Mouse (Mus musculus) neural tube, embryonic 13.5 days (tissue): ENCODE data around the gene H2al1d. TPM values are rescaled to one million over a fixed set of nuclear protein-coding genes. Genes with fewer than 3 reads are reported as not detected.
"Not testable (repeated sequence)": the region's sequence is repeated elsewhere in the genome, so short reads cannot be mapped to it uniquely, and the experiment has no call there.

Source experiments
- ATAC-seq: fragments of 200-750 bp; cut with Nextera tagmentation; 2 replicates; pipeline ENCODE4 v1.8.0; 2017; ENCODE audit warnings: low read depth, mild to moderate bottlenecking, moderate TSS enrichment, moderate library complexity
- H3K27ac ChIP-seq: fragments of 300-500 bp; sonication (generic); replicated peaks from 2 replicates; pipeline ENCODE4 v1.5.1; 2015; ENCODE audit warnings: moderate library complexity, mild to moderate bottlenecking, inconsistent platforms
- H3K27me3 ChIP-seq: fragments of 300-500 bp; sonication (generic); 2 replicates; pipeline ENCODE4 v1.6.1; 2015; ENCODE audit warnings: mild to moderate bottlenecking, inconsistent platforms
- H3K36me3 ChIP-seq: fragments of 300-500 bp; sonication (generic); 2 replicates; pipeline ENCODE4 v1.6.1; 2015; ENCODE audit warnings: mild to moderate bottlenecking, inconsistent platforms
- H3K4me1 ChIP-seq: fragments of 300-500 bp; sonication (generic); replicated peaks from 2 replicates; pipeline ENCODE4 v1.6.1; 2015; ENCODE audit warnings: inconsistent platforms
- H3K4me2 ChIP-seq: fragments of 300-500 bp; sonication (generic); 2 replicates; pipeline ENCODE4 v1.6.1; 2015; ENCODE audit warnings: inconsistent platforms, mild to moderate bottlenecking, moderate library complexity
- H3K4me3 ChIP-seq: fragments of 300-500 bp; sonication (generic); 2 replicates; pipeline ENCODE4 v1.5.1; 2015; ENCODE audit warnings: mild to moderate bottlenecking, inconsistent platforms
- H3K9ac ChIP-seq: fragments of 300-500 bp; sonication (generic); 2 replicates; pipeline ENCODE4 v1.6.1; 2015; ENCODE audit warnings: moderate library complexity, mild to moderate bottlenecking, inconsistent platforms
- H3K9me3 ChIP-seq: fragments of 300-500 bp; sonication (generic); 2 replicates; pipeline ENCODE4 v1.6.1; 2016; ENCODE audit warnings: inconsistent platforms
- WGBS: fragments of 180-500 bp; shearing (Covaris S2); methylation state at CpG from one replicate; pipeline ENCODE4 v1.1.7; 2015; 5-methylcytosine and 5-hydroxymethylcytosine counted together
- polyA plus RNA-seq: library from polyadenylated mRNA; unstranded; fragments of >200 nt; fragmentation: Nextera tagmentation; extraction: Ambion mirVana; gene quantifications from 2 replicates; pipeline ENCODE4 v1.2.1, GENCODE M21; 2015

Gene H2al1d
- polyA plus RNA-seq = not detected in 2 replicates

DNA sequence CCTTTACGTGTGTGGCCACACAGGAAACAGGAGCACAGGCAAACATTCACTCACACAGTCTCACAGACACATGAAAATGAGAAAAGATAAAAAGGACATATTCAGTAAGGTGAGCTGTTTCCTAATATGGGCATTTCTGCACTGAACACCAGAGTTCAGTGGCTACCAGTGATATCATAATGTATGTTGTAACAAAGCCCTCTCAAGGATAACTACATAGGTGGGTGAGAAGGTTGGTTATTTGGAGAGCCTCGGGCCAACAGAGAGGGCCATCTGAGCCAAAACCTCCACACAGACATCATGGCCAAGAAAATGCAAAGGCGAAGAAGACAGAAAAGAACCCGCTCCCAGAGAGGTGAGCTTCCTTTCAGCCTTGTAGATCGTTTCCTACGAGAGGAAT, at the start of gene H2al1d:
Gene H2al1d, plus strand, starts transcription at position 301 of the 400 bp plus-strand sequence.
- not testable (repeated sequence) for H3K9ac ChIP-seq, H3K27me3 ChIP-seq, H3K4me3 ChIP-seq, H3K4me1 ChIP-seq, H3K36me3 ChIP-seq, ATAC-seq, H3K4me2 ChIP-seq, H3K27ac ChIP-seq, H3K9me3 ChIP-seq
- WGBS = no CpG with 5 or more reads among the region's 6 CpGs

DNA sequence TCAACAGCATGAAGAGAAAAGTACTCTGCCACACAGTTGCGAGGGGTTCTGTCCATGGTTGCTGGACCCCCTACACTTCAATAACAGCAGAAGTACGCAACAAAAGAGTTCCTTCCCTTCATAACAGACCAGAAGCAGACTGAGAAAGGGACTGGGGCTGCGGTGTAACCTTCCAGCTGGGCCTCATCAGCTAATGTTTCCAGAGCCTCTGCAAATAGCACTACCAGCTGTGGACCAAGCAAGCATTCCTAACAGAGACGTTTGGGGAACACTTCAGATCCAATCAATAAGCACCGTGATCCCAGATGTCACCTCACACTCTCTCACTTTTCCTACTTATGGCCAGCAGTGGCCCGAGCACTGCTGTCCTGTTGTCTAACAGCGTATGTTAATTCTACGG, 43.7 kb upstream of the H2al1d start:
- H3K9me3 ChIP-seq = no peaks in the 10 kb centered on the region
- 81% methylated on average over 8 of the region's 8 CpGs for WGBS
- no peak overlapping the region for H3K4me2 ChIP-seq
- no peaks in the 10 kb centered on the region for H3K36me3 ChIP-seq
- no peak overlapping the region for H3K4me3 ChIP-seq
- H3K9ac ChIP-seq = no peak overlapping the region
- 0 out of 2 replicates have a peak, but pooled peaks cover 6% of the 10 kb centered on the region for H3K27me3 ChIP-seq
- H3K27ac ChIP-seq = no peak overlapping the region
- H3K4me1 ChIP-seq = peaks cover 9% of the 10 kb centered on the region; the same call in 1 of the 2 replicates
- ATAC-seq = no peak

DNA sequence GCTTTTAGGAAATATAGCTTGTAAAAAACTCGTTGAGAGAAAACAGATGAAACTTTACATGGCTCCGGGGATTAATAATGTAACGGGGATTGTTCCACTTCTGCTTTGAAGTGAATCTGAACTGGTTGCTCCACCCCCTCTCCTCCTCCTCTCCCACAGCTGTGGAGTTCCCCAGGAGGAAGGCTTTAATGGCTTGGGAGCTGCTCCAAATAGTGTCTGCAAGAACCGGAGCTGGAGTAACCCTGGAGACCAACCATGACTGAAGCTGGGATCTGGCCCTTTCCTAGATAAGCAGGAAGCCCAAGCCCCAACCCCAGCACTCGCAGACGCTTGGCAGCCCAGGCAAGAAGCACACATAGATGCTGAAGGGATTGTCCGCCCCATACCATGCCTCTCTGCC, 40.8 kb upstream of the H2al1d start:
- Histone ChIP-seq H3K36me3 (no peaks in the 10 kb centered on the region), H3K4me1 (peaks cover 9% of the 10 kb centered on the region; the same call in 1 of the 2 replicates), H3K4me2 (no peak overlapping the region), H3K27me3 (0 out of 2 replicates have a peak, but pooled peaks cover 6% of the 10 kb centered on the region), H3K27ac (no peak overlapping the region), H3K9me3 (no peaks in the 10 kb centered on the region), H3K9ac (no peak overlapping the region), H3K4me3 (no peak overlapping the region)
- no peak for ATAC-seq
- WGBS = 61% methylated on average over 7 of the region's 7 CpGs

DNA sequence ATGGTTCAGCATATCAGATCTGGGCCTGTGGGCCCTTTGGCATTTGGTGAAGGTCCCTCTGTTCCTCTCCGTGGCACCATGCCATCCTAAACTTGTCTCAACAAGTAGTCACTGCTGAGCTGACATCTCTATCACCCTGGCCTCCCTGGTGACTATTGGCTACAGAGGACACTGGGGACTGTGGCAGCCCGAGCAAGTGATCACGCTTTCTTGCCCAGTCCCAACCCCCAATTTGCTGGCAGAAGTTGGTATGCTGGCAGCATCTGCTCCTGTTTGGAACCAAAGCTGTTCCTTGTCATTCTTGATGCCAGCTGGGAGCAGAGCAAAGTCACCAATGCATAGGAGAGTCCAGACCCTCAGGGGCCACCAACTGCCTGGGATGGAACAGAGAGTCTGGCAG, 39.5 kb upstream of the H2al1d start:
- H3K4me3 ChIP-seq = no peak overlapping the region
- ATAC-seq = no peak
- no peak overlapping the region for H3K27ac ChIP-seq
- H3K9me3 ChIP-seq = no peaks in the 10 kb centered on the region
- 81% methylated on average over 3 of the region's 3 CpGs for WGBS
- no peak overlapping the region for H3K4me2 ChIP-seq
- no peaks in the 10 kb centered on the region for H3K36me3 ChIP-seq
- peaks cover 9% of the 10 kb centered on the region; the same call in 1 of the 2 replicates for H3K4me1 ChIP-seq
- no peak overlapping the region for H3K9ac ChIP-seq
- 0 out of 2 replicates have a peak, but pooled peaks cover 6% of the 10 kb centered on the region for H3K27me3 ChIP-seq

DNA sequence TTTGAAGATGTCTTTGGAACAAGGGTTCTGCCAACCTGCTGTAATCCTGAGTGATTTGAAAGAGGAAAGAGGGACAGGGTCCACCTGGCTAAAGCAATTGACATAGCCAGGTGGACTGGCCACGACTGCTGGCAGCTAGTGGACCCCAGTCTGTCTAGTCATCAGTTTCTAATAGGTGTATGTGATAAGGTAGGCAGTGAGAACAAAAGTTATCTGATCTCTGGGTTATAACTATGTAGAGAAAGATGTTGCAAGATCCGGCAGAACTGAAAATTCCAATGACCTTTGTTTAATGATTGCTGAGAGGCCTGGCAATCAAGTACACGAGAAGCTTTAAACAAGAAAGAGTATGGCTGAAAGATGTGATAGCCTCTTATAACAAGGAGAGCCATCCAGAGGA, 35.4 kb upstream of the H2al1d start:
- Histone ChIP-seq H3K4me2 (no peak overlapping the region), H3K9ac (no peak overlapping the region), H3K9me3 (no peaks in the 10 kb centered on the region), H3K36me3 (no peaks in the 10 kb centered on the region), H3K27me3 (0 out of 2 replicates have a peak, but pooled peaks cover 6% of the 10 kb centered on the region), H3K4me1 (no peaks in the 10 kb centered on the region), H3K27ac (no peak overlapping the region), H3K4me3 (no peak overlapping the region)
- WGBS = 83% methylated on average over 3 of the region's 3 CpGs
- no peak for ATAC-seq

DNA sequence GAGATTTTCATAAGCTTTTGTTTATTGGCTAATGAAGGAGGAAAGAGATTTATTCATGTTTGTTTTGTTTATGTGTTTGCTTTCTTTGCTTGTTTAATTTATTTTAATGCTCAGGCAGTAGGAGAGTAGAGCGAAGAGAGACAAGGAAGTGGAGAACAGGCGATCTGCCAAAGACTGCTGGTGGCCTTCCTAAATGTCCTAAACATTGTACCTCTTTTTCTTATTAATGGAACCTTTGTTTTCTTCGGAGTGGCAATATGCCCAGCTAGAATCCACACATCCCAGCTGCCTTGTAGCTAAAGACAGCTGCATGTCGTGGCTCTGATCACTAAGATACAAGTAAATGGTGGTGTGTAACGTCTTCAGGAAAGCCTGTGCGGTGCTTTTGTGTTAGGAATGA, 31.5 kb upstream of the H2al1d start:
- Histone ChIP-seq H3K9ac (no peak overlapping the region), H3K4me1 (no peaks in the 10 kb centered on the region), H3K36me3 (no peaks in the 10 kb centered on the region), H3K4me3 (no peak overlapping the region), H3K4me2 (no peak overlapping the region), H3K27ac (no peak overlapping the region), H3K9me3 (no peaks in the 10 kb centered on the region), H3K27me3 (0 out of 2 replicates have a peak, but pooled peaks cover 6% of the 10 kb centered on the region)
- WGBS = 66% methylated on average over 6 of the region's 6 CpGs
- ATAC-seq = no peak

DNA sequence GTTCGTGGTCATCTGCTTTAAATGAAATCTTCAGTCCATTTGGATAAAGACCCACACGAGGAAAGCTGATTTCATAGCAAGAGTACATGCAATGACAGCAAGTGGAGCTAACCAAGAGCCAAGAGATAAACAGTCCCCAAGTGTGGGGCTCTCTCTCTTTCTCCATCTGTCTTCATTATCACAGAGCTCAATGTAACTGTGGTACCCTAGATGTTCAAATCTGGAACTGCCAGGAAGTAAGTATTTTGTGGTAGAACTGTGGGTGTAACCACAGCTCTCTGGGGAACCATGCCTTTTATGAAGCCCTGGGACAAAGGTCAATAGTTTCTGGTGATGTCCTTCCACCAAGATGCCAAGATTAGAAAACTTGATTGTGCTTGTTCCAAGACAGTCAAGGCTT, 27.9 kb upstream of the H2al1d start:
- WGBS = 74% methylated on average over 2 of the region's 2 CpGs
- no peaks in the 10 kb centered on the region for H3K9me3 ChIP-seq
- ATAC-seq = no peak
- H3K4me1 ChIP-seq = no peaks in the 10 kb centered on the region
- no peaks in the 10 kb centered on the region for H3K36me3 ChIP-seq
- H3K9ac ChIP-seq = no peak overlapping the region
- H3K4me3 ChIP-seq = no peak overlapping the region
- H3K27me3 ChIP-seq = 0 out of 2 replicates have a peak, but pooled peaks cover 6% of the 10 kb centered on the region
- no peak overlapping the region for H3K4me2 ChIP-seq
- H3K27ac ChIP-seq = no peak overlapping the region

DNA sequence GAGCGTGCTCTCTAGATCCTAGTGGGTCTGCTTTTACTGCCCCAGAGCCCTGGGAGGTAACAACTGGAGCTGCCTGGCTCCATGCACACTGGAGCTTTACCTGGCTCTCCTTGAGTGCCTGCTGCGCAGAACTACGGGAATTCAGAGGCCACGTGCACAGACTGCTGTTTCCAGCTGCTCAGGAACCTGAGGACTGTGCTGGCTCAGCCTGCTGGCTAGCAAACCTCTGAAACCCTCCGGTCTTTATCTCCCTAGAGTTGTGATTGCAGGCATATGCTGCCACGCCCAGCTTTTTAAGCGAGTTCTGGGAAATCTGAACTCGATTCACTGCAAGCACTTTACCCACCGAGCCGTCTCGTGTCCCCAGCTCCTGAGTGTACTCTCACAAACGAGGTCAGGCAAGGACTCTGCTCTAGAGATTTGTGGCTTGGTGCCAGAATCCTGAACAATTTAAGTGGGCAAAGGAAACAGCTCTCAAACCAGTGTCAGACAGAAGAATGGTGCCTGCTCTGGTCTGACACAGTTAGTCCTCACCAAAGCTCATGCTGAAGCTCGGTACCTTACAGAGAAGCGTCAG, 20.2 kb upstream of the H2al1d start:
- H3K4me1 ChIP-seq = no peaks in the 10 kb centered on the region
- H3K27me3 ChIP-seq = no peaks in the 10 kb centered on the region
- no peak overlapping the region for H3K4me2 ChIP-seq
- no peak overlapping the region for H3K9ac ChIP-seq
- WGBS = 80% methylated on average over 14 of the region's 14 CpGs
- H3K36me3 ChIP-seq = no peaks in the 10 kb centered on the region
- ATAC-seq = no peak
- H3K27ac ChIP-seq = no peak overlapping the region
- no peaks in the 10 kb centered on the region for H3K9me3 ChIP-seq
- H3K4me3 ChIP-seq = no peak overlapping the region

DNA sequence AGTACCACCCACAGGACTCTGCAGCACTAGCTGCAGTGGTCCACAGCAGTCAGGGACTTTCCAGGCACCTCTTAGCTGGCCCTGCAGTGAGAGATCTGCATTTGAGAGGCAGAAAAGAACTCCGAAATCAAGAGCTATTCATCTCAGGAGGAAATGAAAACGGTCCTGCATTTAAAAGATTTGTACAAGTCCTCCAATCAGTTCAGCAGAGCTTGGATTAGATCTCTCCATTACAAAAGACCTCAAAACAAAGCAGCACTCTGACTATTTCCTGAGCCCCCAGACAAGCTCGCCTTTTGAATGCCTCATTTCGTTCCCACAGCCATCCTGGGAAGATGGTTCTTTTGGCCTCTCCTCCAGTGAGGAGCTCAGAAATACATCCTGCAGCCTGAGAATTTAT, 19.4 kb upstream of the H2al1d start:
- Histone ChIP-seq H3K4me3 (no peak overlapping the region), H3K9ac (no peak overlapping the region), H3K27me3 (no peaks in the 10 kb centered on the region), H3K27ac (no peak overlapping the region), H3K4me2 (no peak overlapping the region), H3K9me3 (no peaks in the 10 kb centered on the region), H3K36me3 (no peaks in the 10 kb centered on the region), H3K4me1 (no peaks in the 10 kb centered on the region)
- no peak for ATAC-seq
- 61% methylated on average over 4 of the region's 4 CpGs for WGBS

DNA sequence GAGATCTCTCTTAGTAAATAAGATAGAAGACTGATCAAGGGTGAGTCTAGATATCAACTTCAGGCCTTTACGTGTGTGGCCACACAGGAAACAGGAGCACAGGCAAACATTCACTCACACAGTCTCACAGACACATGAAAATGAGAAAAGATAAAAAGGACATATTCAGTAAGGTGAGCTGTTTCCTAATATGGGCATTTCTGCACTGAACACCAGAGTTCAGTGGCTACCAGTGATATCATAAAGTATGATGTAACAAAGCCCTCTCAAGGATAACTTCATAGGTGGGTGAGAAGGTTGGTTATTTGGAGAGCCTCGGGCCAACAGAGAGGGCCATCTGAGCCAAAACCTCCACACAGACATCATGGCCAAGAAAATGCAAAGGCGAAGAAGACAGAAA, 9.7 kb upstream of the H2al1d start, which contains the start of gene H2al1a:
Gene H2al1a, plus strand, starts transcription at position 301 of the 400 bp plus-strand sequence.
- not testable (repeated sequence) for H3K4me1 ChIP-seq
- WGBS = no CpG with 5 or more reads among the region's 3 CpGs

DNA sequence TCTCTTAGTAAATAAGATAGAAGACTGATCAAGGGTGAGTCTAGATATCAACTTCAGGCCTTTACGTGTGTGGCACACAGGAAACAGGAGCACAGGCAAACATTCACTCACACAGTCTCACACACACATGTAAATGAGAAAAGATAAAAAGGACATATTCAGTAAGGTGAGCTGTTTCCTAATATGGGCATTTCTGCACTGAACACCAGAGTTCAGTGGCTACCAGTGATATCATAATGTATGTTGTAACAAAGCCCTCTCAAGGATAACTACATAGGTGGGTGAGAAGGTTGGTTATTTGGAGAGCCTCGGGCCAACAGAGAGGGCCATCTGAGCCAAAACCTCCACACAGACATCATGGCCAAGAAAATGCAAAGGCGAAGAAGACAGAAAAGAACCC, 6.5 kb upstream of the H2al1d start, which contains the start of gene H2al1b:
Gene H2al1b, plus strand, starts transcription at position 301 of the 400 bp plus-strand sequence.
- ATAC-seq, H3K27ac ChIP-seq, H3K9me3 ChIP-seq, H3K4me3 ChIP-seq, H3K27me3 ChIP-seq, H3K36me3 ChIP-seq, H3K9ac ChIP-seq, H3K4me1 ChIP-seq, H3K4me2 ChIP-seq: not testable (repeated sequence)
- WGBS = 96% methylated on average over 1 of the region's 3 CpGs

More for the DNA sequence above, 9.7 kb upstream of the H2al1d start, which contains the start of gene H2al1a:
- not testable (repeated sequence) for H3K36me3 ChIP-seq, H3K4me3 ChIP-seq, H3K27me3 ChIP-seq, H3K9ac ChIP-seq, H3K27ac ChIP-seq, H3K9me3 ChIP-seq, ATAC-seq, H3K4me2 ChIP-seq

DNA sequence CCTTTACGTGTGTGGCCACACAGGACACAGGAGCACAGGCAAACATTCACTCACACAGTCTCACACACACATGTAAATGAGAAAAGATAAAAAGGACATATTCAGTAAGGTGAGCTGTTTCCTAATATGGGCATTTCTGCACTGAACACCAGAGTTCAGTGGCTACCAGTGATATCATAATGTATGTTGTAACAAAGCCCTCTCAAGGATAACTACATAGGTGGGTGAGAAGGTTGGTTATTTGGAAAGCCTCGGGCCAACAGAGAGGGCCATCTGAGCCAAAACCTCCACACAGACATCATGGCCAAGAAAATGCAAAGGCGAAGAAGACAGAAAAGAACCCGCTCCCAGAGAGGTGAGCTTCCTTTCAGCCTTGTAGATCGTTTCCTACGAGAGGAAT, 3.3 kb upstream of the H2al1d start, which contains the start of gene H2al1c:
Gene H2al1c, plus strand, starts transcription at position 301 of the 400 bp plus-strand sequence.
- H3K4me3 ChIP-seq, ATAC-seq, H3K4me1 ChIP-seq, H3K9me3 ChIP-seq, H3K36me3 ChIP-seq, H3K9ac ChIP-seq, H3K4me2 ChIP-seq, H3K27ac ChIP-seq, H3K27me3 ChIP-seq: not testable (repeated sequence)
- 100% methylated on average over 1 of the region's 6 CpGs for WGBS

DNA sequence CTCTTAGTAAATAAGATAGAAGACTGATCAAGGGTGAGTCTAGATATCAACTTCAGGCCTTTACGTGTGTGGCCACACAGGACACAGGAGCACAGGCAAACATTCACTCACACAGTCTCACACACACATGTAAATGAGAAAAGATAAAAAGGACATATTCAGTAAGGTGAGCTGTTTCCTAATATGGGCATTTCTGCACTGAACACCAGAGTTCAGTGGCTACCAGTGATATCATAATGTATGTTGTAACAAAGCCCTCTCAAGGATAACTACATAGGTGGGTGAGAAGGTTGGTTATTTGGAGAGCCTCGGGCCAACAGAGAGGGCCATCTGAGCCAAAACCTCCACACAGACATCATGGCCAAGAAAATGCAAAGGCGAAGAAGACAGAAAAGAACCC, 3.0 kb downstream of the H2al1d start, which contains the start of gene H2al1e:
Gene H2al1e, plus strand, starts transcription at position 301 of the 400 bp plus-strand sequence.
- not testable (repeated sequence) for H3K4me2 ChIP-seq, H3K9me3 ChIP-seq, H3K4me3 ChIP-seq, H3K9ac ChIP-seq, H3K27me3 ChIP-seq, H3K36me3 ChIP-seq, H3K27ac ChIP-seq, H3K4me1 ChIP-seq, ATAC-seq
- WGBS = no CpG with 5 or more reads among the region's 3 CpGs
